Mouse (Mus musculus) limb, embryonic 10.5 days (tissue): ENCODE measurements at regions not wholly inside any gene's neighbourhood (a gene's known extent, or its start where the extent isn't known, plus 50 kb on each side); places are given as distances from the start of the nearest gene placed in this dataset.

Experiments
- DNase-seq: peaks from one replicate; pipeline ENCODE4 v3.0.0-alpha.2; 2017; ENCODE audit warnings: low spot score
- H3K27ac ChIP-seq: fragments of 300-500 bp; sonication (generic); 2 replicates; pipeline ENCODE4 v1.5.1; 2016; ENCODE audit warnings: mild to moderate bottlenecking
- H3K27me3 ChIP-seq: fragments of 300-500 bp; sonication (generic); 2 replicates; pipeline ENCODE4 v1.6.1; 2016; ENCODE audit warnings: low read depth, mild to moderate bottlenecking; ENCODE audit not compliant: poor library complexity, severe bottlenecking
- H3K36me3 ChIP-seq: fragments of 300-500 bp; sonication (generic); 2 replicates; pipeline ENCODE4 v1.6.1; 2016; ENCODE audit warnings: mild to moderate bottlenecking, moderate library complexity
- H3K4me1 ChIP-seq: fragments of 300-500 bp; sonication (generic); 2 replicates; pipeline ENCODE4 v1.6.1; 2016
- H3K4me3 ChIP-seq: fragments of 300-500 bp; sonication (generic); 2 replicates; pipeline ENCODE4 v1.5.1; 2016; ENCODE audit warnings: mild to moderate bottlenecking, moderate library complexity
- H3K9me3 ChIP-seq: fragments of 300-500 bp; sonication (generic); replicated peaks from 2 replicates; pipeline ENCODE4 v1.6.1; 2016; ENCODE audit warnings: mild to moderate bottlenecking
- WGBS: fragments of 180-500 bp; shearing (Covaris S2); methylation state at CpG from one replicate; pipeline ENCODE4 v1.1.7; 2016; 5-methylcytosine and 5-hydroxymethylcytosine counted together

DNA sequence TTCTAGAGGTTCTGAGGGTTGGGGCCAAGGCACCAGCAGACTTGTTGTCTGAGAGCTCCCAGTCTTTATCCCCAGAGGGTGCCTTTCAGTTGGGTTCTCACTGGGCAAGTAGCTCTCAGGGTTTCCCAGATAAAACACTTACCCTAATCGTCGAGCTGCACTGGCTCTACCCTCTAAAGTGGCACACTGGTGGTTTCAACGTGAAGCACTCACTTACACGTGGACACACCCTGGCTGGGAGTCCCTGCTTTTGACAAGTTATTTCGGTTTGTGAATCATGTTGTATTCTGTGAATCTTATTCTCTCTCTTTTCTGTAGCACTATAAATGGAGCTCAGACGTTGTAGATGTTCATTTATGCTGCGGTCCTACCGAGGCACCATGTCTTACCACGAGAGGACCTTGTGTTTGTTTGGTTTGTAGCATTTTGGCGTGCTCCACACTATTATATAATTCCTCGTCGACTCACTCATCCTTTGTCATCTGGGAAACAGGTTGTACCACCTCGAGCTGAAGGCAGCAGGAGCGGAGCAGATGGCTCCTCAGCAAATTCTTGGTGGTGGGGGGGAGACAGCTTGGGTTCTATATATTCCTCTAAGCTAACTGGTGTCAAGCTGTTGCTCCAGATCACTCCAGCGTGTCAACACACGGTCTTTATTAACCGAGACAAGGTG lies 445.3 kb downstream of the Klf5 start:
- no peak for DNase-seq
- Histone ChIP-seq H3K9me3 (no peaks in the 10 kb centered on the region), H3K27ac (no peak overlapping the region), H3K27me3 (no peaks in the 10 kb centered on the region), H3K4me3 (no peak overlapping the region), H3K36me3 (no peaks in the 10 kb centered on the region), H3K4me1 (no peaks in the 10 kb centered on the region)
- WGBS, result 89% methylated on average over 17 of the region's 17 CpGs

DNA sequence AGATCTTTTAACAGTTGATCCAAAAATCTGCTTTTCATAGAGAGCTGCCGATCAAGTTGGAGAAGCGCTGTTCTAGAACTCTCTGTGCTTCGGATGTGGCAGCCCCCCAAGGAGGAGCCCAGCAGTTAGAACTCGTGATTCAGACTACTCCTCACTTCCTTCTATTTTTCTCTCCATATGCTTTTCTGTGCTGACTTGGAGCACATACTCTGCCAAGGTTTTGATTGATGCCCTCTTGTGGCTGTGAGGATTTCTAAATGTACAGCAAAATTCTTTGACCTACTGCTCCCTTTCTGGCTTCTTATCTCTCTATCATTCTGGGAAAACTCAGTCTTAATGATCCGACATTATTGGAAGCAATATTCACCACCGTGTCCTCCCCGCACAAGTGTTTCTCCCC lies 446.7 kb downstream of the Klf5 start:
- DNase-seq, result no peak
- no peaks in the 10 kb centered on the region for H3K27me3 ChIP-seq
- no peak overlapping the region for H3K4me3 ChIP-seq
- WGBS, result 85% methylated on average over 7 of the region's 7 CpGs
- no peak overlapping the region for H3K27ac ChIP-seq
- H3K9me3 ChIP-seq, result no peaks in the 10 kb centered on the region
- no peaks in the 10 kb centered on the region for H3K4me1 ChIP-seq
- no peaks in the 10 kb centered on the region for H3K36me3 ChIP-seq

DNA sequence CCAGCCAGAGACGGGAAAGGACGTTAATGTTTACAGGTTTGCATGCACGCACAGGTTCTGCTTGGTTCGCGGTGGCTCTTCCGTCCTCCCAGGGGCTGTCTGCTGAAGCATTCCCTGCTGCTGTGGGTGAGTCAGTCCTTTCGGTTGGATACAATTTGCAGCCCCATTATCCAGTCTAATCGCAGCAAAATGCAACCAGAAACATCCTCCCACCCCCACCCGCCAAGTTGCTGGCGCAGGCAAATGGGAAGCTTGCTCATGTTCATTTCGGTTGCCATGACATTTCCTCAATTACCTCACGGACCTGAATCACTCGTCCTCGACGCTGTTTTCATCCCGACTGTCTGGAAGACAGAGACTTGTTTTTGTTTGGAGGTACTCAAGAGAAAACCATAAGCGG lies 449.7 kb downstream of the Klf5 start:
- no peaks in the 10 kb centered on the region for H3K36me3 ChIP-seq
- no peaks in the 10 kb centered on the region for H3K9me3 ChIP-seq
- WGBS, result 88% methylated on average over 17 of the region's 17 CpGs
- H3K4me1 ChIP-seq, result no peaks in the 10 kb centered on the region
- H3K27ac ChIP-seq, result no peak overlapping the region
- DNase-seq, result no peak
- H3K27me3 ChIP-seq, result no peaks in the 10 kb centered on the region
- no peak overlapping the region for H3K4me3 ChIP-seq

DNA sequence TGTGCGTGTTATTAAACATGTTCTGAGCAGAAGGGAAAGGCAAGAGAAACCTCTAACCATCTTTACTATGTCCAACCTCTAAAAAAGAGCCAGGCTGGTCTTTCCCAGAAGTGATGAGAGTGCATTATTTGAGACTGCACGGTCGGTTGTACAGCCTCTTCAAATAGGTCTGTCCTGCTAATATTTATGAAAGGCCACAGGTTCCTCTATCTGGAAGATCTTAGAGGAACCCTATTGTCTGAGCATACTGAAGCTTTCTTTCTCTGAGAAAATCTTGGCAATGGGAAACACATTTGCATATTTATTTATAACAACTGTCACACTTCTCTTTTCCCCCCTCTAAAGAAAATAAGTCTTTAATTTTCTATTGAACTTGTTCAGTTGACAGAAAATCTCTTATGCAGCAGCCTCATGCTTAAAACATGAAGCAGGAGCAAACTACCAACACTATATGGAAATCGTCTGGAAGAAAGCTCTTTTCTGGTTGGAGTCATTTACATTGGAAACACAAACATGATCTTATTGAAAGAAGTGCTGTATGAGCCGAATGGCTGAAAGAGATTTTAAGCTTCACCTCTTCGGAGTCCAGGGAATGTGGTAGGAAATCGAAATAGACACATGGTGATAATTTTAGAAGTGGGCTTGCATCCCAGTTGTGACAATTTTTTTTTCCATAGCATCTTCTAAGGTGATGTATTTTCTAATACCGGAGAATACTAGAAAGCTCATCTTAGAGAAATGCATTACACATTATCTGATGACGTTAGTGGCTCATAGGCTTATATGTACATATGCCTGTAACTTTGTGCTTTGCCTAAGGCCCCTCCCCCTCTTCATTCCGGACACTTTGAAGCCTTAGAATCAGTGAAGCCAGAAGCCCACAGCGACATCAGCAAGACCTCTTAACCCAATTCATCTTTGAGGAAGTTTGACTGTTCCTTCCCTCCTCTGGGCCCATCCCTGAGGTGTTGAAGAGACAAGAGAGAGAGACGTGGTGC lies 451.1 kb downstream of the Klf5 start:
- Histone ChIP-seq H3K27me3 (no peaks in the 10 kb centered on the region), H3K4me1 (no peaks in the 10 kb centered on the region), H3K36me3 (no peaks in the 10 kb centered on the region)

GRCm38 (mm10) chr14:99758045-99758444 lies 459.6 kb downstream of the Klf5 start:
- Histone ChIP-seq H3K36me3 (no peaks in the 10 kb centered on the region), H3K27ac (no peak overlapping the region), H3K4me3 (no peak overlapping the region), H3K27me3 (no peaks in the 10 kb centered on the region), H3K9me3 (no peaks in the 10 kb centered on the region), H3K4me1 (peaks cover 4% of the 10 kb centered on the region; the same call in 1 of the 2 replicates)
- WGBS, result 64% methylated on average over 5 of the region's 5 CpGs
- DNase-seq, result no peak

More for the DNA sequence above, 451.1 kb downstream of the Klf5 start:
- Histone ChIP-seq H3K27ac (no peak overlapping the region), H3K9me3 (no peaks in the 10 kb centered on the region), H3K4me3 (no peak overlapping the region)
- no peak for DNase-seq
- 82% methylated on average over 12 of the region's 12 CpGs for WGBS

GRCm38 (mm10) chr14:99763336-99763735 lies 464.8 kb downstream of the Klf5 start:
- H3K27ac ChIP-seq, result no peak overlapping the region
- H3K9me3 ChIP-seq, result no peaks in the 10 kb centered on the region
- WGBS, result 84% methylated on average over 3 of the region's 3 CpGs
- no peak overlapping the region for H3K4me3 ChIP-seq
- DNase-seq, result no peak
- H3K27me3 ChIP-seq, result no peaks in the 10 kb centered on the region
- H3K4me1 ChIP-seq, result no peaks in the 10 kb centered on the region
- H3K36me3 ChIP-seq, result no peaks in the 10 kb centered on the region

DNA sequence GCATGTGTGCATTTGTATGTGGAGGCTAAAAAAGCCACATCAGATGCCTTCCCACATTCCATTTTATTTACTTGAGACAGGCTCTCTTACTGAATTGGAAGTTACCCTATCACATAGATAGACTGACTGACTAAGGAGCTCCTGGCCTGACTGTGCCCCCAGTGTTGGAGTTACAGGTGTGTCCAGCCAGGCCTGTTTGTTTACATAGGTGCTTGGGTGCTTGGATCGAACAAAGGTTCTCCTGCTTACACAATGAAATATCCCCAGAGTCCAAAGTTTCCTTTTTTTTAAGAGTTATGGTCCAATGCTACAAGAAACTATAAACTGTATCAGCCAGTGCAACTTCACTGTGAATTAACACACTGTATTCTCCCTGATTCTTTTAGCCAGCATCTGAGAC lies 472.5 kb downstream of the Klf5 start:
- Histone ChIP-seq H3K27me3 (no peaks in the 10 kb centered on the region), H3K9me3 (no peaks in the 10 kb centered on the region), H3K27ac (no peak overlapping the region), H3K4me3 (no peak overlapping the region), H3K36me3 (no peaks in the 10 kb centered on the region), H3K4me1 (no peaks in the 10 kb centered on the region)
- 89% methylated on average over 1 of the region's 1 CpGs for WGBS
- no peak for DNase-seq

- no peaks in the 10 kb centered on the region for H3K9me3 ChIP-seq
- WGBS, result 67% methylated on average over 19 of the region's 19 CpGs
- H3K27ac ChIP-seq, result no peak overlapping the region
- H3K4me3 ChIP-seq, result no peak overlapping the region
- no peaks in the 10 kb centered on the region for H3K36me3 ChIP-seq
- no peaks in the 10 kb centered on the region for H3K4me1 ChIP-seq
- H3K27me3 ChIP-seq, result no peaks in the 10 kb centered on the region
- no peak for DNase-seq
Measured at GRCm38 (mm10) chr14:99772774-99773423, 474.4 kb downstream of the Klf5 start.

DNA sequence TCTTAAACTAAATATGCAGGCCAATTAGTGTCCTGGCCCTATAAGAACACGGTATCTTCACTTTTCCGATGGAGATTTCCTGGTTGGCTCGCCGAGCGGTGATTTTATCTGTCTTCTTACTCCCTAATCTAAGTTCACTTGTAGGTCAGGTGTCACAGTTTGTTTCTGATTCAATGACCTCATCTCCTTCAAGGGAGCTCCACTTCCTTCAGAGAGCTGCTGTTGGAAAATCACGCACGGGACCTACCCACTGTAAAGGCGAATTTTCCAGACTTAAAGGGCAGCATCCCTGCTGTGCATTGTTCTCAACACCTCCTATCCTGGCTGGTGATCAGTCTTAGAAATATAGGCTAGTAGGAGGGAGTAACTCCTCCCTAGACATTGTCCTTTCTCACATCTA lies 480.0 kb downstream of the Klf5 start:
- Histone ChIP-seq H3K36me3 (no peaks in the 10 kb centered on the region), H3K4me3 (no peak overlapping the region), H3K4me1 (no peaks in the 10 kb centered on the region), H3K27ac (no peak overlapping the region), H3K27me3 (no peaks in the 10 kb centered on the region), H3K9me3 (no peaks in the 10 kb centered on the region)
- DNase-seq, result no peak
- 65% methylated on average over 8 of the region's 8 CpGs for WGBS

DNA sequence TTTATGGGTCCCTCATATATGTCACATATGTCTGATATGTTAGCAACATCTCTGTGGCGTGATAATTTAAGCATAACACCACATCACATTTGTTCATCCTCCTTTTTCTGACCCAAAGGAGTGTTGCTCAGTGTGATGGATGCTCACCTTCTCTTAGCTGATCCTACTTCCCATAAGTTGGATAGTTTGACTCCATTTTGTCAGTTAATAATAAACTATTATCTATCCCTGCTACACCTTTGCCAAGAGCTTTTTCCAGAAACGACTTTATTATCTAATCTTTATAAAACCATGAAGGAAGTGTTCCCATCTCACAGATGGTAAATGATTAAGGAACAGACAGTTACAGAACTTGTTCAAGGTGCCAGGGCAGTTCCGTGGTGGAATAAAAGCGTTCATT lies 480.5 kb downstream of the Klf5 start:
- whole genome bisulfite sequencing, result 89% methylated on average over 4 of the region's 4 CpGs
- H3K27me3 ChIP-seq, result no peaks in the 10 kb centered on the region
- no peaks in the 10 kb centered on the region for H3K36me3 ChIP-seq

GRCm38 (mm10) chr14:99783646-99784045 lies 485.2 kb downstream of the Klf5 start:
- H3K36me3 ChIP-seq, result no peaks in the 10 kb centered on the region
- WGBS, result 90% methylated on average over 1 of the region's 1 CpGs
- no peaks in the 10 kb centered on the region for H3K27me3 ChIP-seq
- H3K4me1 ChIP-seq, result no peaks in the 10 kb centered on the region
- no peak overlapping the region for H3K4me3 ChIP-seq
- no peak overlapping the region for H3K27ac ChIP-seq
- DNase-seq, result no peak
- H3K9me3 ChIP-seq, result no peaks in the 10 kb centered on the region

More for the DNA sequence above, 480.5 kb downstream of the Klf5 start:
- no peak for DNase-seq
- no peak overlapping the region for H3K4me3 ChIP-seq
- no peaks in the 10 kb centered on the region for H3K9me3 ChIP-seq
- H3K4me1 ChIP-seq, result no peaks in the 10 kb centered on the region
- no peak overlapping the region for H3K27ac ChIP-seq

- Histone ChIP-seq H3K36me3 (no peaks in the 10 kb centered on the region), H3K4me1 (no peaks in the 10 kb centered on the region), H3K4me3 (no peak overlapping the region), H3K9me3 (no peaks in the 10 kb centered on the region), H3K27me3 (no peaks in the 10 kb centered on the region), H3K27ac (no peak overlapping the region)
- no peak for DNase-seq
- 90% methylated on average over 5 of the region's 5 CpGs for WGBS
Measured at GRCm38 (mm10) chr14:99785106-99785505, 486.6 kb downstream of the Klf5 start.

GRCm38 (mm10) chr14:99786367-99786766 lies 487.9 kb downstream of the Klf5 start:
- no peak overlapping the region for H3K27ac ChIP-seq
- no peak for DNase-seq
- 84% methylated on average over 1 of the region's 1 CpGs for WGBS
- H3K4me1 ChIP-seq, result no peaks in the 10 kb centered on the region
- H3K27me3 ChIP-seq, result no peaks in the 10 kb centered on the region
- no peaks in the 10 kb centered on the region for H3K36me3 ChIP-seq
- no peaks in the 10 kb centered on the region for H3K9me3 ChIP-seq
- no peak overlapping the region for H3K4me3 ChIP-seq
